Mouse (Mus musculus) midbrain, embryonic 10.5 days (tissue): Measurements from ENCODE around the gene Cry2. TPM values are rescaled to one million over a fixed set of nuclear protein-coding genes. Genes with fewer than 3 reads are reported as not detected.

Experiments used
- DNase-seq: peaks from one replicate; pipeline ENCODE4 v3.0.0-alpha.2; 2017; ENCODE audit warnings: low spot score
- H3K27ac ChIP-seq: fragments of 300-500 bp; sonication (generic); replicated peaks from 2 replicates; pipeline ENCODE4 v1.5.1; 2016; ENCODE audit warnings: mild to moderate bottlenecking
- H3K27me3 ChIP-seq: fragments of 300-500 bp; sonication (generic); 2 replicates; pipeline ENCODE4 v1.6.1; 2016; ENCODE audit warnings: low read depth, mild to moderate bottlenecking; ENCODE audit not compliant: poor library complexity, severe bottlenecking
- H3K36me3 ChIP-seq: fragments of 300-500 bp; sonication (generic); 2 replicates; pipeline ENCODE4 v1.6.1; 2016; ENCODE audit warnings: mild to moderate bottlenecking, moderate library complexity
- H3K4me1 ChIP-seq: fragments of 300-500 bp; sonication (generic); 2 replicates; pipeline ENCODE4 v1.6.1; 2016
- H3K4me3 ChIP-seq: fragments of 300-500 bp; sonication (generic); 2 replicates; pipeline ENCODE4 v1.5.1; 2016; ENCODE audit warnings: mild to moderate bottlenecking, moderate library complexity
- H3K9me3 ChIP-seq: fragments of 300-500 bp; sonication (generic); replicated peaks from 2 replicates; pipeline ENCODE4 v1.6.1; 2016; ENCODE audit warnings: mild to moderate bottlenecking
- WGBS: fragments of 180-500 bp; shearing (Covaris S2); methylation state at CpG from one replicate; pipeline ENCODE4 v1.1.7; 2016; 5-methylcytosine and 5-hydroxymethylcytosine counted together
- polyA plus RNA-seq: library from polyadenylated mRNA; unstranded; fragments of >200 nt; fragmentation: Nextera tagmentation; extraction: Ambion mirVana; gene quantifications from 2 replicates; pipeline ENCODE4 v1.2.1, GENCODE M21; 2016

The Cry2 gene
- polyA plus RNA-seq, 1 experiment from 2014 or later = 32.8 TPM

- no peak for DNase-seq
- H3K27ac ChIP-seq = no peak overlapping the region
- H3K9me3 ChIP-seq = no peaks in the 10 kb centered on the region
- no peaks in the 10 kb centered on the region for H3K36me3 ChIP-seq
- H3K4me3 ChIP-seq = no peak overlapping the region
- WGBS = 72% methylated on average over 3 of the region's 3 CpGs
- H3K27me3 ChIP-seq = peaks cover 7% of the 10 kb centered on the region; the same call in 1 of the 2 replicates
- peaks cover 21% of the 10 kb centered on the region for H3K4me1 ChIP-seq
These were observed 4.7 kb upstream of the Cry2 start for GRCm38 (mm10) chr2:92438567-92438966.

GRCm38 (mm10) chr2:92437875-92438274 lies 4.0 kb upstream of the Cry2 start:
- Histone ChIP-seq H3K9me3 (no peaks in the 10 kb centered on the region), H3K36me3 (no peaks in the 10 kb centered on the region), H3K27me3 (peaks cover 7% of the 10 kb centered on the region; the same call in 1 of the 2 replicates), H3K4me3 (peak overlapping the region; percentile 22; the same call in 1 of the 2 replicates), H3K27ac (no peak overlapping the region), H3K4me1 (peaks cover 25% of the 10 kb centered on the region)
- WGBS = 2% methylated on average over 5 of the region's 5 CpGs
- peak; percentile 81 for DNase-seq

GRCm38 (mm10) chr2:92437366-92437765 lies 3.5 kb upstream of the Cry2 start:
- no peak overlapping the region for H3K4me3 ChIP-seq
- WGBS = 82% methylated on average over 4 of the region's 4 CpGs
- H3K27ac ChIP-seq = no peak overlapping the region
- H3K27me3 ChIP-seq = peaks cover 7% of the 10 kb centered on the region; the same call in 1 of the 2 replicates
- no peak for DNase-seq
- H3K9me3 ChIP-seq = no peaks in the 10 kb centered on the region
- peaks cover 30% of the 10 kb centered on the region for H3K4me1 ChIP-seq
- no peaks in the 10 kb centered on the region for H3K36me3 ChIP-seq

- Histone ChIP-seq H3K27ac (no peak overlapping the region), H3K4me1 (peaks cover 53% of the 10 kb centered on the region), H3K4me3 (no peak overlapping the region), H3K9me3 (no peaks in the 10 kb centered on the region), H3K27me3 (peaks cover 7% of the 10 kb centered on the region; the same call in 1 of the 2 replicates), H3K36me3 (no peaks in the 10 kb centered on the region)
- WGBS = 57% methylated on average over 6 of the region's 6 CpGs
- DNase-seq = no peak
These were observed 1.2 kb upstream of the Cry2 start for GRCm38 (mm10) chr2:92435023-92435422.

GRCm38 (mm10) chr2:92434375-92434745 lies 517 bp upstream of the Cry2 start:
- peaks cover 60% of the 10 kb centered on the region for H3K4me1 ChIP-seq
- no peaks in the 10 kb centered on the region for H3K36me3 ChIP-seq
- peaks cover 7% of the 10 kb centered on the region; the same call in 1 of the 2 replicates for H3K27me3 ChIP-seq
- peak overlapping the region; percentile 78 for H3K4me3 ChIP-seq
- peak overlapping the region; percentile 81 for H3K27ac ChIP-seq
- DNase-seq = no peak
- no peaks in the 10 kb centered on the region for H3K9me3 ChIP-seq
- 11% methylated on average over 12 of the region's 12 CpGs for WGBS

- H3K9me3 ChIP-seq = no peaks in the 10 kb centered on the region
- H3K4me1 ChIP-seq = peaks cover 73% of the 10 kb centered on the region
- DNase-seq = no peak
- no peaks in the 10 kb centered on the region for H3K36me3 ChIP-seq
- H3K27ac ChIP-seq = peak overlapping the region; percentile 88
- H3K4me3 ChIP-seq = peak overlapping the region; percentile 78
- 52% methylated on average over 17 of the region's 17 CpGs for WGBS
- H3K27me3 ChIP-seq = peaks cover 7% of the 10 kb centered on the region; the same call in 1 of the 2 replicates
These were observed 1.2 kb downstream of the Cry2 start for GRCm38 (mm10) chr2:92432299-92433295.

- Histone ChIP-seq H3K36me3 (peaks cover under 1% of the 10 kb centered on the region), H3K4me1 (peaks cover 79% of the 10 kb centered on the region), H3K27me3 (peaks cover 7% of the 10 kb centered on the region; the same call in 1 of the 2 replicates), H3K27ac (peak overlapping the region; percentile 76), H3K4me3 (peak overlapping the region; percentile 78), H3K9me3 (no peaks in the 10 kb centered on the region)
- 37% methylated on average over 11 of the region's 11 CpGs for WGBS
- no peak for DNase-seq
These were observed 2.1 kb downstream of the Cry2 start for GRCm38 (mm10) chr2:92431611-92432179.

- peak overlapping the region; percentile 76 for H3K27ac ChIP-seq
- H3K36me3 ChIP-seq = peaks cover 9% of the 10 kb centered on the region
- DNase-seq = peak; percentile 35
- H3K4me3 ChIP-seq = peak overlapping the region; percentile 78
- peaks cover 87% of the 10 kb centered on the region for H3K4me1 ChIP-seq
- peaks cover 7% of the 10 kb centered on the region; the same call in 1 of the 2 replicates for H3K27me3 ChIP-seq
- no peaks in the 10 kb centered on the region for H3K9me3 ChIP-seq
- WGBS = 67% methylated on average over 21 of the region's 21 CpGs
These were observed 2.9 kb downstream of the Cry2 start for GRCm38 (mm10) chr2:92430723-92431541.

GRCm38 (mm10) chr2:92430089-92430488 lies 3.8 kb downstream of the Cry2 start:
- 90% methylated on average over 2 of the region's 2 CpGs for WGBS
- no peak for DNase-seq
- Histone ChIP-seq H3K9me3 (no peaks in the 10 kb centered on the region), H3K27ac (peak overlapping the region; percentile 61), H3K27me3 (peaks cover 4% of the 10 kb centered on the region; the same call in 1 of the 2 replicates), H3K4me1 (peaks cover 95% of the 10 kb centered on the region), H3K36me3 (peaks cover 14% of the 10 kb centered on the region), H3K4me3 (no peak overlapping the region)

GRCm38 (mm10) chr2:92427882-92428281 lies 6.0 kb downstream of the Cry2 start:
- no peak for DNase-seq
- peaks cover 98% of the 10 kb centered on the region for H3K4me1 ChIP-seq
- 73% methylated on average over 6 of the region's 6 CpGs for WGBS

GRCm38 (mm10) chr2:92426426-92426825 lies 7.4 kb downstream of the Cry2 start:
- Histone ChIP-seq H3K27ac (peak overlapping the region; percentile 92), H3K4me1 (peaks cover 88% of the 10 kb centered on the region), H3K27me3 (no peaks in the 10 kb centered on the region), H3K9me3 (no peaks in the 10 kb centered on the region), H3K36me3 (peaks cover 48% of the 10 kb centered on the region), H3K4me3 (no peak overlapping the region)
- WGBS = 92% methylated on average over 3 of the region's 3 CpGs
- no peak for DNase-seq

More at GRCm38 (mm10) chr2:92427882-92428281, 6.0 kb downstream of the Cry2 start:
- H3K9me3 ChIP-seq = no peaks in the 10 kb centered on the region
- H3K27me3 ChIP-seq = no peaks in the 10 kb centered on the region
- H3K4me3 ChIP-seq = no peak overlapping the region
- peaks cover 34% of the 10 kb centered on the region for H3K36me3 ChIP-seq
- H3K27ac ChIP-seq = peak overlapping the region; percentile 92

- Histone ChIP-seq H3K36me3 (peaks cover 59% of the 10 kb centered on the region), H3K4me3 (peak overlapping the region; percentile 34; the same call in 1 of the 2 replicates), H3K9me3 (no peaks in the 10 kb centered on the region), H3K4me1 (peaks cover 77% of the 10 kb centered on the region), H3K27ac (peak overlapping the region; percentile 92), H3K27me3 (no peaks in the 10 kb centered on the region)
- WGBS = 80% methylated on average over 4 of the region's 4 CpGs
- DNase-seq = no peak
These were observed 8.5 kb downstream of the Cry2 start for GRCm38 (mm10) chr2:92425366-92425765.
